Mouse (Mus musculus): ENCODE measurements at regions not wholly inside any gene's neighbourhood (a gene's known extent, or its start where the extent isn't known, plus 50 kb on each side); places are given as distances from the start of the nearest gene placed in this dataset.
"Not testable (repeated sequence)": the region's sequence is repeated elsewhere in the genome, so short reads cannot be mapped to it uniquely, and the experiment has no call there.

DNA sequence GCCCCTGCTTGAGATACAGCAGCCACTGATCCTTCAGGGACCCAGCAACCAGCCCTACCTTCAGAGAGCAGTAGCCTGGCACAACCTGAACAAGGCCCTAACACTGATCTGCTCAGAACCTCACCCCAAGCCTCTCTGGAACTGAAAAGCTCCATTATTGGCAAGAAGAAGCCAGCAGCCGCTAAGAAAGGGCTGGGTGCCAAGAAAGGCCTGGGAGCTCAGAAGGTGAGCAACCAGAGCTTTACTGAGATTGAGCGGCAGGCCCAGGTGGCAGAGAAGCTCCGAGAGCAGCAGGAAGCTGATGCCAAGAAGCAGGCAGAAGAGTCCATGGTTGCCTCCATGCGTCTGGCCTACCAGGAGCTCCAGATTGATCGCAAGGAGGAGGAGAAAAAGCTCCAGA is 74.4 kb upstream of the Oxtr start:
- not testable (repeated sequence) for H3K4me3 ChIP-seq (replicated peaks; ENCODE audit: low read length); H3K36me3 ChIP-seq (ENCODE audit: insufficient read depth, low read length); H3K4me1 ChIP-seq (replicated peaks; ENCODE audit: low read depth, low read length); H3K9me3 ChIP-seq (ENCODE audit: low read length); H3K27me3 ChIP-seq (ENCODE audit: insufficient read depth, low read length)

- not testable (repeated sequence) for H3K36me3 ChIP-seq (ENCODE audit: insufficient read depth, low read length); H3K27me3 ChIP-seq (ENCODE audit: insufficient read depth, low read length); H3K4me3 ChIP-seq (replicated peaks; ENCODE audit: low read length); H3K4me1 ChIP-seq (replicated peaks; ENCODE audit: low read depth, low read length); H3K9me3 ChIP-seq (ENCODE audit: low read length)
These were observed 73.9 kb upstream of the Oxtr start for GRCm38 (mm10) chr6:112563659-112564058.

DNA sequence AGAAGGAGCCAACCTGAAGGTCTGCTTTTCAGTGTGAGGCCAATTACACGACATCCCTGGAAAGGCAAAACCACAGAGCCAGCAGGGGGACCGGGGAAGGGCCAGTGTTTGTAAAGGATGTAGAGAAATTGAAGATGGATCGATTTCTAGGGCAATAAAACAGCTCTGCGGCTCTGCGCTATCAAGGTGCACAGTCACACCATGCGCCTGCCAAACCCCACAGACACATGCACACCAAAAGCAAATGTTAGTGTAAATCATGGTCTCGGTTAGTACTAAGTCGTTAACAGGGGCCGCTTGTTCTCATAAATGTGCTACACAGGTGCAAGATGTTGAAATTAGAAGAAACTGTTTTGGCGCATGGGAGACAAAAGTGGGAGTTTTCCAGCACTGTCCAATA is 72.3 kb upstream of the Oxtr start:
- no peak overlapping the region for H3K4me3 ChIP-seq (replicated peaks; ENCODE audit: low read length)
- H3K9me3 ChIP-seq (ENCODE audit: low read length), result no peaks in the 10 kb centered on the region
- no peaks in the 10 kb centered on the region for H3K36me3 ChIP-seq (ENCODE audit: insufficient read depth, low read length)
- H3K4me1 ChIP-seq (replicated peaks; ENCODE audit: low read depth, low read length), result no peaks in the 10 kb centered on the region
- 0 out of 2 replicates have a peak, but pooled peaks cover 4% of the 10 kb centered on the region for H3K27me3 ChIP-seq (ENCODE audit: insufficient read depth, low read length)
- TF ChIP-seq POU5F1 (IDR thresholded peaks at IDR 0.05; ENCODE audit: borderline replicate concordance, low read length) (no peak), CTCF (conservative IDR thresholded peaks at IDR 0.05; ENCODE audit: low read length) (no peak), NANOG (IDR thresholded peaks at IDR 0.05; ENCODE audit: borderline replicate concordance, low read length) (no peak)

- Histone ChIP-seq H3K9me3 (ENCODE audit: low read length) (no peaks in the 10 kb centered on the region), H3K4me1 (replicated peaks; ENCODE audit: low read depth, low read length) (no peaks in the 10 kb centered on the region), H3K36me3 (ENCODE audit: insufficient read depth, low read length) (no peaks in the 10 kb centered on the region), H3K4me3 (replicated peaks; ENCODE audit: low read length) (no peak overlapping the region), H3K27me3 (ENCODE audit: insufficient read depth, low read length) (0 out of 2 replicates have a peak, but pooled peaks cover 4% of the 10 kb centered on the region)
- TF ChIP-seq CTCF (conservative IDR thresholded peaks at IDR 0.05; ENCODE audit: low read length) (no peak), POU5F1 (IDR thresholded peaks at IDR 0.05; ENCODE audit: borderline replicate concordance, low read length) (no peak), NANOG (IDR thresholded peaks at IDR 0.05; ENCODE audit: borderline replicate concordance, low read length) (no peak)
These were observed 71.8 kb upstream of the Oxtr start for GRCm38 (mm10) chr6:112561568-112561967.

DNA sequence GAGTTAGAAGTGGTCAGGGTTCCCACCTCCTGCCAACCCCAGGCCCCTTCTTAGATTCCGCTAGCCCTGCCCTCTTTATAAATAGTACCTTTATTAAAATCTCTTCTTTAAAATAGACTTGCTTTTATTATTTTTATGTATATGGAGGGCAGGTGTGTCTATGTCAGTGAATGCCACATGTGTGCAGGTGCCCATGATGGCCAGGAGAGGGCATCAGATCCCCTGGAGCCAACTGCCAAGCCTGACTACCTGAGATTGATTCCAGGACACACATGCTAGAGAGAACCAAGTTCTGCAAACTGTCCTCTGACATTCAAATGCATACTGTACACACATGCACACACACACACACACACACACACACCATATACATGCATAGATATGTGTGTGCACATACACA is 69.8 kb upstream of the Oxtr start:
- Histone ChIP-seq H3K36me3 (ENCODE audit: insufficient read depth, low read length) (no peaks in the 10 kb centered on the region), H3K4me3 (replicated peaks; ENCODE audit: low read length) (no peak overlapping the region), H3K27me3 (ENCODE audit: insufficient read depth, low read length) (no peaks in the 10 kb centered on the region), H3K4me1 (replicated peaks; ENCODE audit: low read depth, low read length) (no peaks in the 10 kb centered on the region), H3K9me3 (ENCODE audit: low read length) (no peaks in the 10 kb centered on the region)
- TF ChIP-seq CTCF (conservative IDR thresholded peaks at IDR 0.05; ENCODE audit: low read length), result peak; percentile 63
- TF ChIP-seq POU5F1 (IDR thresholded peaks at IDR 0.05; ENCODE audit: borderline replicate concordance, low read length), result no peak

DNA sequence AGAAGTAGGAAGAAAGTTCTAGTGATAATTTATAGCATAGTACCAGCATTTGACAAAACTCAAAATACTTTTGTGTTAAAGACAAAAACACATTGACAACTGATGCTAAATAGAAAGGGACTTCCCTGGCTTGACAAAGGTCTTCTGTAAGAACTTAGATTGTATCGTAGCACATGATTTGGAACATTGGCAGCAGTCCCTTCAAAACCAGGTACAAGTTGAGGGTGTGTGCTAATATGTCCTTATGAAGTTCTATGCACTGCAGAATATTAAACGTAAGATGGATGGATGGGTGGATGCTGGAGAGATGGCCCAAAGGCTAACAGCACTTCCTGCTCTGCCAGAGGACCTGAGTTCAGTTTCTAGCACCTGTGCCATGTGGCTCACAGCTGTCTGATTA is 67.8 kb upstream of the Oxtr start:
- Histone ChIP-seq H3K9me3 (ENCODE audit: low read length) (no peaks in the 10 kb centered on the region), H3K36me3 (ENCODE audit: insufficient read depth, low read length) (no peaks in the 10 kb centered on the region), H3K4me1 (replicated peaks; ENCODE audit: low read depth, low read length) (peaks cover 14% of the 10 kb centered on the region; the same call in 1 of the 2 replicates), H3K4me3 (replicated peaks; ENCODE audit: low read length) (no peak overlapping the region), H3K27me3 (ENCODE audit: insufficient read depth, low read length) (no peaks in the 10 kb centered on the region)
- TF ChIP-seq POU5F1 (IDR thresholded peaks at IDR 0.05; ENCODE audit: borderline replicate concordance, low read length) (no peak), CTCF (conservative IDR thresholded peaks at IDR 0.05; ENCODE audit: low read length) (no peak), NANOG (IDR thresholded peaks at IDR 0.05; ENCODE audit: borderline replicate concordance, low read length) (no peak)

- no peaks in the 10 kb centered on the region for H3K27me3 ChIP-seq (ENCODE audit: insufficient read depth, low read length)
- H3K9me3 ChIP-seq (ENCODE audit: low read length), result no peaks in the 10 kb centered on the region
- H3K4me1 ChIP-seq (replicated peaks; ENCODE audit: low read depth, low read length), result peaks cover 15% of the 10 kb centered on the region; the same call in 1 of the 2 replicates
- H3K36me3 ChIP-seq (ENCODE audit: insufficient read depth, low read length), result no peaks in the 10 kb centered on the region
- no peak overlapping the region for H3K4me3 ChIP-seq (replicated peaks; ENCODE audit: low read length)
- TF ChIP-seq NANOG (IDR thresholded peaks at IDR 0.05; ENCODE audit: borderline replicate concordance, low read length) (no peak), POU5F1 (IDR thresholded peaks at IDR 0.05; ENCODE audit: borderline replicate concordance, low read length) (no peak), CTCF (conservative IDR thresholded peaks at IDR 0.05; ENCODE audit: low read length) (no peak)
These were observed 66.8 kb upstream of the Oxtr start for GRCm38 (mm10) chr6:112556401-112557165.

GRCm38 (mm10) chr6:112554091-112554490 is 64.3 kb upstream of the Oxtr start:
- H3K9me3 ChIP-seq (ENCODE audit: low read length), result no peaks in the 10 kb centered on the region
- peaks cover 15% of the 10 kb centered on the region; the same call in 1 of the 2 replicates for H3K4me1 ChIP-seq (replicated peaks; ENCODE audit: low read depth, low read length)
- TF ChIP-seq POU5F1 (IDR thresholded peaks at IDR 0.05; ENCODE audit: borderline replicate concordance, low read length) (no peak), NANOG (IDR thresholded peaks at IDR 0.05; ENCODE audit: borderline replicate concordance, low read length) (no peak), CTCF (conservative IDR thresholded peaks at IDR 0.05; ENCODE audit: low read length) (no peak)
- H3K36me3 ChIP-seq (ENCODE audit: insufficient read depth, low read length), result no peaks in the 10 kb centered on the region
- H3K27me3 ChIP-seq (ENCODE audit: insufficient read depth, low read length), result no peaks in the 10 kb centered on the region
- no peak overlapping the region for H3K4me3 ChIP-seq (replicated peaks; ENCODE audit: low read length)

- Histone ChIP-seq H3K9me3 (ENCODE audit: low read length) (no peaks in the 10 kb centered on the region), H3K4me1 (replicated peaks; ENCODE audit: low read depth, low read length) (peaks cover 15% of the 10 kb centered on the region; the same call in 1 of the 2 replicates), H3K27me3 (ENCODE audit: insufficient read depth, low read length) (no peaks in the 10 kb centered on the region), H3K36me3 (ENCODE audit: insufficient read depth, low read length) (no peaks in the 10 kb centered on the region), H3K4me3 (replicated peaks; ENCODE audit: low read length) (no peak overlapping the region)
- TF ChIP-seq NANOG (IDR thresholded peaks at IDR 0.05; ENCODE audit: borderline replicate concordance, low read length) (no peak), POU5F1 (IDR thresholded peaks at IDR 0.05; ENCODE audit: borderline replicate concordance, low read length) (peak; percentile 10; the same call in 1 of the 2 replicates), CTCF (conservative IDR thresholded peaks at IDR 0.05; ENCODE audit: low read length) (no peak)
These were observed 63.6 kb upstream of the Oxtr start for GRCm38 (mm10) chr6:112553231-112553920.
